Mouse (Mus musculus) c-Kit-negative CD71-positive TER-119-positive erythroid progenitor cells, embryonic 14.5 days (primary cell): ENCODE results near the gene Itga6.

Experiments used
- DNase-seq: peaks from one replicate; pipeline ENCODE4 v3.0.0-alpha.2; 2013; ENCODE audit warnings: low read depth, low spot score

The Itga6 gene

DNA sequence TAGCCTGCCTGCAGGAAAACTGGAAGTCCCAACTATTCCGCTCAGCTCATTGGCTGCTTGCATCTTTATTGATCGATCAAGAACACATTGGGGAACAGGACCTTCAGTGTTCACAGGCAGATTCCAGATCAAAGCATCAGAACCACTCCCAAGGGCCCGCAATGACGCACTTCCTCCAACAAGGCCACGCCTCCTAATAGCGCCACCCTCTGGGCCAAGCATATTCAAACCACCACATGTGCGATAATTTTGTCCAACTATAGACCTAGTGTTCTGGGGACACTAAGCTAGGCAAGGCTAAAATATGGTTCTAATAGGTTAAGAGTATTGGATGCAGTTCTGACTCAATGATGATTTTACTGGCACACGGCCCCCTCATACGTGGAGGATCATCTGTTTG is 15.7 kb downstream of the Itga6 start:
- DNase-seq, result no peak

DNA sequence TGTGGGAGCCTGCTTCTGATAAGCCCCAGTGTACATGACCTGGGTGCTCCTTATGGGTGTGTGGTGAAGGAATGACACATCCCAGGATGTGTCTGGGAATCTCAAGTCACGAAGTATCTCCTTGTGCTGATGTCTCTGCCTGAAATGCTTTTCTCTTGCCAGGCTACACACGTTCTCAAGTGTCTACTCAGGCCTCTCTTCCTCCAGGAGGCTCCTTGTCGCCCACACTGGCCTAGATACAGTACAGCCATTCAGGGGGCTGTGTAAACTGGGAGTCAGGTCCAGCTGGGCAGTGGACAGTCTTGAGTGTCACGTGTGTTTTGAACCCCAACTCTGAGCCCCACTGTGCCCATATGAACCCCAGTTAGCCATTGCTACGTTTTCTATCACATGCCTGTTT is 19.1 kb downstream of the Itga6 start:
- DNase-seq, result no peak

DNA sequence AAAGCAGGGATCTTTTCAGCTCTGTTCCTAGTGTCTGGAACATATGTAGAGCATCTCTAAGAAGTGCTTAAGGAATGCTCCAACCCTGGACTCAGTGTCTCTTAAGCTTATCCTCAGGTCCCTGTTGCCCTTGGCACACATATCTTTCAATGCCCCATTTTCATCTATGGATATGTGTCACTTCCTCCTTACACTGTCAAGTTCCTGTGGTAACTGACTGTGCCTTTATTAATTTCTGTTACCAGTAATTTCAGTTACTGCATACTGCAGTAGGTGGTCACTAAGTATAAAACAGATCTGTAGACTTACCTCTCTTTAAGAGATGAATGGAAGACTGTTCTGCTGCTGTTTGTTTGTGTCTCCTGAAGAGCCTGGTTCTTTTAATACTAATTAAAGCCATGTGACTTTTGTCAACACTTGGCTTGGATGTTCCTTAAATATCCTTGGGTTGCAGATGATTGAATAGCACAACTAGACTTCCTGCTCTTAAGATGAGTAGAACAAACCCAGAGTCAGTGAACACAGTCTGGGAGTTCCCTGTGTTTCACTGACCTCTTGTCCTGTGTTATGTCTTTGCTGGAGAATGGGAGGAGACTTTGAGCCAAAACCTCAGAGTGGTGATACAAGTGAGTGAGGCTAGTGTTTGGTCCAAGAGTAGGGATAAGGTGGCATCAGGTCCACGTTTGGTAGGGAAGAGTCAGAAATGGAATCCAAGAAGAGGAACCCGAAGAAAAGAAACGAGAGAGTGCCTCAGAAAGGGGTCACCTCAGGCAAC is 19.7 kb downstream of the Itga6 start:
- no peak for DNase-seq

DNA sequence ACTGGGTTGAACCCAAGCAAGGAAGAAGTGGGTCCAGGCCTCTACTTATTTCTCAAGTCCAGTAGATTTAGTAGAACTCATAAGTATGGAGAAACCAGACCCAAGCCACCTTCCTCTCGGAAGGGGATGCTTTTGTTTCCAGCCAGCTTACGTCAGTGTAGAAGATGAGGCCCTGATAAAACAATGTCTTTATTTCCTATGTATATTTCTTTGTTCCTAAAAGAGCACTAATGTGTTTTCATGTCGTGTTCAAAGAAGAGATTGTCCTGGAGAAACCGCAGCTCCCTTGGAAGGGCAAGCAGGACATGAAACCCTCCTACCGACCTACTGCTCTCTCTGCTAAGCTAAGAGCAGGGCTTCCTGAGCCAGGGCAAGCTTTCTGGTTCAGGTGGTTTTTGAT is 20.6 kb downstream of the Itga6 start:
- no peak for DNase-seq

DNA sequence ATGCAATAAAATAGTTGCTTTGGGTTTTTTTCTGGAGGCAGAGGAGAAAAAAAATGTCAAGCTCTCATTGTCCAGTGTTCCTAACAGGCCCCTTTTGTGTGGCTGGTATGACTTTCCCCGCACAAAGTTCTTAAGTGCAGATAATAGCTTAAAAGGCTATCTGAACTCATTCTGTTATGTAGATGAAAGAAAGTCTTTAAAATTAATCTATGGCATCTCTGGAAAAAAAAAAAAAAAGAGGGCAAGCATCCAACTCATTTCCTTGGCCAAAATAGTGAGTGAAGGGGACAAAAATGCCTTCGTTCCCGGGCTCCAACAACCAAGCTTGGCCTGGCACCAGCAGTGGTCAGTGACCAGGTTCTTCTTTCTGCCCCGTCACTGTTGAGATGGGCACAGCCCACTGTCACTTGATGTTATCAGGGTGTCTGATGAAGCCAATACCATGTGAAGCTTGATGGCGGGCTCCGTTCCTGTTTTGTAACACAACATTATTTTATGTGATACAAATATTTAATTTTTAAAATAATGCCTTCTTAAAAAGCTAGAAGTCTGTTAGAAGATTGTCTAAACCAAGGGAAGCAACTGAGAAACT is 21.7 kb downstream of the Itga6 start:
- no peak for DNase-seq

DNA sequence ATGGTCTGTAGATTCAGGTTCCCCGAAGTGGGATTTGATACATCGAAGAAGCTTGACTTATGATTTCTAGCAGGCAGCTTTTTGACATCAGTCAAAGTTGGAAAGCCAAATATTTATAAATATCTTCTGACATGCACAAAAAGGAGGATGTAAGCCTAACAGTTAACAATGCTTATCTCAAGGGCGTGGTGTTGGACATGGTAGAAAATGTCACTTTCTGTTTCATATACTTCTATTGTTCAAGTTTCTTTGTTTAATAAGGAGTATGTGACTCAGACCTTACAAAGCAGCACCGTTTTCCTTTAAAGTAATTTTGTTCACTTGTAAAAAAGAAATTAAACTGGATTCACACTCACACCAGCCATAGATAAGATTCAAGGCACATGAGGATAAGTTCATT is 26.3 kb downstream of the Itga6 start:
- no peak for DNase-seq

DNA sequence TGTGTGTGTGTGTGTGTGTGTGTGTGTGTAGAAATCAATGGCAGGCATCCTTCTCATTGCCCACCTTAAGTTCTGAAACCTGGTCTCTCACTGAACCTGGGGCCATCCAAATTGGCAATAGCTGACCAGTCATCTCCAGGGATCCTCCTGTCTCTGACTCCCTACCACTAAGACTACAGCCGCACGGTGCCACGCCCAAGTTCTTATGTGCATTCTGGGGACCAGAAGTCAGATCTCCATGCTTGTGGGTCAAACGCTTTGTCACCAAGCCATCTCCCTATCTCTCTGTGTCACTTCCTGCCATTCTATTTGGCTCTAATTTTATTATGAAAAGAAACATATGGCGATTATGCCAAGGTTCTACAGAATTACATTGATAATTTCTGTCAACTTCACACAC is 28.3 kb downstream of the Itga6 start:
- no peak for DNase-seq

DNA sequence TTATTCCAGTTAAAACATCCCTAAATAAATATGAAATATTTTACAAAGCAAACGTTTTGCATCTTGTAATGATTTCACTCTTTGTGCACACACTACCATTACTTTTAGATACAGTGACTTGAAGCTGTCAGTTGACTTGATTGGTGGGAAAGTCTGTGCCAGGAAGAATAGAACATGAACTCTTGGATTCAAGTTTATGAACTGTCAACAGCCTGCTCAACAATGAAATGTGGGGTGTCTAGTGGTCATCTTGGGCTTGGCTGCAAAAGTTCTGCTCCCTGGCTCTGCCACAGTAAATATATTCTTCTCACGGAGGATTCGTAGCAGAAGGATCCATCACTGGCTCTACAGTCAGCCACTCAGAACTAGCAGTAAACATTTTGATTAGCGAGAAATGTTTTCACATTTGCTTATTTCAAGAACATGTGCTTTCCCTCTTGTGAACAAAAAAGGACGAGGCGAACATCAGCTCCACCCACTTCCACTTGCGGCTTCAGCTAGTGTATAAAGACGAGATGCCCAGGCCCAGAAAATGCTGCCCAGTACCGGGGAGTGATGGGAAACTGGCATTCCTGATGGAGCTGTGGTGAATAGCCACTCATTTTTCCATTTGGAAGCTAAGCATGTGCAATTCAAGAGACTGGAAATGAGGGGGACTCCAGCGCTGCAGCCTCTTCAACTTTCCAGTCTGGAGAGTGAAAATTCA is 29.0 kb downstream of the Itga6 start:
- no peak for DNase-seq

DNA sequence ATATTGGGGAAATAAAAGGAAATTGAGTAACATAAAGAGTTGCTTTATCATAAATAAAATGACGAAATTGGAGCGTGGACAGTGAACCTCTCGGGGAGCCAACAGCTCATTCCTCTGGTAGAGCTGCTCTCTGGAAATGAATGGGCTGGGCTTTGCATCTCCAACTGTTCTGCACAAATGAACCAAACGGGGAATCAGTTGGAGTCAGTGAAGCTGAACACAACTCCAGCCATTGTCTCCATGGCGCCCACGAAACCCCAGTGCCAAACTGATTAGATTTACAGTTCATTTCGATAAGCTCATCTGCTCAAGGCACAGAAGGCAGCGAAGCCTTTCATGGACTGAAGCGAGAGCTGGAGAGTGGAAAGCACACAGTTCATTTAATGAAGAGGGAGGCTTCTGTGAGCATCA is 29.8 kb downstream of the Itga6 start:
- no peak for DNase-seq

DNA sequence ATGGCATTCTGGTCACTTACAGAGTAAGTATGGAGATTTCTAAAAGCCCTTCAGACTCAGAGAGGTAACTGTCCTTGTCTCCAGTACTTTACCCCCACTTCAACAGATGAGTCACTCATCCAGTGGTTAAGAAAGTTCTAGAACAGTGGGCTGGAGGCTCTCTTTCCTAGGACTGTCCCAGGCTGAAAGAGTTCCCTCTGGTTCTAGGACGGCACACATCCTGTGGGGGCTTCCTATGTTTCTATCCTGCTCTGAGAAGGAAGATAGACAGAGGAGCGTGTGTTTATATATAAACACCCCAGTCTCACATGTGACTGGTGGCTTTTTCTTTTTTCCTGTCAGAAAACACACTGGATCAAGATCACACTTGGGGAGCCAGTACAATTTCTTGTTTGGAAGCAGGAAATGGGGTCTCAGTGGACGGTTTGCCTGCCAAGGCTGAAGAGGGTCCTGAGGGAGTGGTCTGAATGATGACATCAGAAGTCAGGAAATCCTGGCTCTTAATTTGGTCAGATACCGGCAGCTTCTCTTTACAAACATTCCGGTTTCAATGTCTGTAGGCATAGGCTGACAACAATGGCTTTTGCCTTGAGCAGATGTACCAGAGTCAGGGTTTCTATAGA is 34.0 kb downstream of the Itga6 start:
- DNase-seq, result no peak

DNA sequence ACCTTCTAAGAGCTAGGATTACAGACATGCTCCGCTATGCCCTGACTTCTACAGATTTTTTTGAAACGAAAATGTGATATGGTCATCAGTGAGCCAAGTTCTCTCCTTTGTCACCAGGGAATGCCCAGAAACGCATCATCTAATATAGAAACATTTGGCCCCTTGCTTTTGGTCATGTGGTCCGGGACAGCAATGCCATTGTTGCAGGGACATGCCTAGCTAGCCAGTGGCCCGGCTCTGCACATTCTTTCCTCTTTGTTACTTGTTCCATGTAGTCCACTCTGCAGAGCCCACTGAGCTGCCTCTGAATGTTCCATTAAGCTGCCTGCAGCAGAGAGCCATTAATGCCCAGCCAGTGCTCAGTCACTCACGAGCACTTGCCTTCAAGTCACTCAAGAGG is 34.6 kb downstream of the Itga6 start:
- no peak for DNase-seq

DNA sequence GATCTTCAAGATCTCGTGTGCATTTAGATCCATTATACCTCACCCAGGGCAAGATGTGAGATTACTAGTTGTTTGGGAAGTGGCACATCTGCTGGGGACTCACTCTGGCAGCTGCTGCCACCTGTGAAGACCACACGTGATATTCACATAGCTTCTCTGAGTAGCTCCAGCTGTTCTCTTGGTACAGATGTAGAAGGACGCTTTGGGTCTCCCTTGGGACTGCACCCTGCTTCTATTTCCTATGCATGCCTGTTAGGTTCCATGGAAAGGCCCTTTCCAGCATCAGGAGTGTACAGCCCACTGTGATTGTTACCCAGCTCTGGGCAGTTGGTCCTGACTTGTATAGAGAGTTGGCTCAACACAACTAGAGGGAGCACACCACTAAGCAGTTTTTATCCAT is 39.8 kb downstream of the Itga6 start:
- DNase-seq, result no peak

DNA sequence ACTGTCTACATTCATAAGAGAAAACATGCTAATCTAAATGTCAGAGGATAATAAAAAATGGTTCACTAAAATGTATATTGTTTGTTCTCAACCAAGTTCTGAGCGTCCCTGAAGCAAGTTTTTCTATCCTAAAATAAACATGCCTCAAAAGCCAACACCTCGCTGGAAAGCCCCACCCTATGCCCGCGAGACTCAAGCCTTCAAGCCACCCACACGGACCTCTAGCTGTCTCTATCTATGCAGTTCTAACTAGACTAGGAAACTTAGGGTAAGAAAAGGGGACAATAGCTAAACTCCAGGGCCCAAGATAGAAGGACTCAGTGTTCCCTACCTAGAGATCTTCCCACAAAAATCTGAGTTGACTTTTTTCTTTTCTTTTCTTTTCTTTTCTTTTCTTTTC is 40.6 kb downstream of the Itga6 start:
- DNase-seq, result no peak

DNA sequence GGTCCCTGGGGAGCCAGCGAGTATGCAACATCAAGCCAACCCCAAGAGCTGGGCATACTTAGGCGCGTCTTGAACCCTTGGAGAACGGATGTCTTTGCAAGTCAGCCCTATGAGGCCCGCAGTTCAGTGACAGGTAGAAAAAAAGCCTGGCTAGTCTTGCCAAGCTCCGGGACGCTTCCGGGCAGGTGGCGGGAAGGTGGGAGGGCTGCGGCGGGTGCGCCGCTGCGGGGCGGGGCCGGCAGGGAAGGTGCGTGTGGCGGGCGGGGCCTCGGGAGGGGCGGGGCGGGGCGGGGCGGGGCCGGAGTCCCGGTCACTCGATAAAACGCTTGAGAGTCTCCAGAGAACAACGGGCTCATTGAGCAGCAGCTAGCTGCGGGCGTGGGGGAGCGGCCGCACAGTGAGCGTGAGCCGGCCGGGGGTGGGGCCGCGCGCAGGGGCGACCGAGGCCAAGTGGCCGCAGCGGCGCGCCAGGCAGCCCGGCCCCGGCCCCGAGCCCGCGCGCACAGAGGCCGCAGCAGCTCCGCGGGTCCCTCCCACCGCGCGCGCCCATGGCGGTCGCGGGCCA is 41.3 kb downstream of the Itga6 start:
- DNase-seq, result peak; percentile 6

DNA sequence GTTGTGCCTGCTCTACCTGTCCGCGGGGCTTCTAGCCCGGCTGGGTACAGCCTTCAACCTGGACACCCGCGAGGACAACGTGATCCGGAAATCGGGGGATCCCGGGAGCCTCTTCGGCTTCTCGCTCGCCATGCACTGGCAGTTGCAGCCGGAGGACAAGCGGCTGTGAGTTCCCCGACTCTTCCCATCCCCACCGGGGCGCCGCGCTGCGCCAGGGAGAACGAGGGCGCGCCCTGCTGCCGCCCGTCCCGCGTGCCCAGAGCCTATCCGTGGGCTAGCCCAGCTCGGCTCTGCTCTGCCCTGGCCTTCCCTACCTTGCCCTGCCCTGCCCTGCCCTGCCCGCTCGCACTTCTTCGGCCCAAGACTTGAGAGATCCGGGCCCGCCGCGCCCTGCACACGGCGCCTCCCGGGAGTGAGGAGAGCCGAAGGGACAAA is 41.8 kb downstream of the Itga6 start:
- no peak for DNase-seq

DNA sequence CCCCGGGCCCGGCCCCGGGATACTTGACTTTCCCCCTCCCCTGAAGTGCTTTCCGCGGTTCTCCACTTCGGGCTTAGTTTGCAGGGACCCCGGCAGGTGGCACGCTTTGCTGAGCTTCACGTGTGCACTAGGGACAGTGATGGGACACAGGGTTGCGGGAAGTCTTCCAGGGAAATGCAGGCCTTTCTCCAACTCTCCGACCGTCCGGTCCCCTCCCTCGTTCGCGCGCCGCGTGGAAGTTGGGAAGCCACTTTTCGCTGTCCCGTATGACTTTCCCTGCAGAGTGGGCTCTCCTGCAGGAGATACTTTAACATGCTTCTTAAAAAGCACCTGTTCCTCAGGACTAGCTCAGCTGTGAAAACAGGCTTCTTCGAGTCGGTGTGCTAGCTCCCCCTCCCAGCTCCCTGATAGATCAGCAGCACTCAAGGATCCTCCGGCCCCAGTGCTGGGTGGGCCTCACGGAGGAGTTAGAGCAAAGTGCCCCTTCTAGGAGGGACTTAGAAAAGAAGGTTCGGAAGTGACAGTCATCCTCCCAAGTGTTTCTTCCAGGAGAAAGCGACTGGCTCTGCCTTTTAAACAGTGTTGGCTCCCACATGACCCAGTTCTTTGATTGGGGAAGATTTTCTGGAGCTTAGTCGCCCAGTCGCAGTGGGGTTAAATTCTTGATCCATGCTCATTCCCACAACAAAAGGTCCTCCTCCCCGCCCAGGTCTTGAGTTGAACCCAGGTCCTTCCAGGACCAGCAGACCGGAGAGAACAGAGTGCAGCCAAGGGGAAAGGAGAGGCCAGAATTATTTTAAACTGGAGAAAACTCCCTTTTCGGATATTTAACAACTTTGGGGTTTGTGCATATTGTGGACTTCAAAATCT is 42.4 kb downstream of the Itga6 start:
- no peak for DNase-seq

DNA sequence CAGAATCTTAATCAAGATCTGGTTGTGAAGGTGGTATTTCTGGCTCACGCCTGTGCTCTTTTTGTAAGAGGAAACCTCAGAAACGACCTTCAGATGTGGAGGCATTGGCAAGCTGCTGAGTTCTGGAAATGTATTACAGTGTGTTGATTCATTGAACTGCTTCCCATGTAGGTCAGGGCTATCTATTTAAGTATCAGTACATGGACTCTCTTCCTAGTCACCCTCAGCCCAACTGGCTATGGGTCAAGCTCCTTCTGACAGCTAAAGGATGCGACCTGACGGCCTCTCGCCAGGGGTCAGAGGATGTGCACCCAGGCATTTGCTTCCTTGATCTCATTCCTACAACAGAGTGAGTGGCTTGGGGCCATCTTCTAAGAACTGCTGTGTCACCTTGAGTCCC is 45.3 kb downstream of the Itga6 start:
- DNase-seq, result no peak

DNA sequence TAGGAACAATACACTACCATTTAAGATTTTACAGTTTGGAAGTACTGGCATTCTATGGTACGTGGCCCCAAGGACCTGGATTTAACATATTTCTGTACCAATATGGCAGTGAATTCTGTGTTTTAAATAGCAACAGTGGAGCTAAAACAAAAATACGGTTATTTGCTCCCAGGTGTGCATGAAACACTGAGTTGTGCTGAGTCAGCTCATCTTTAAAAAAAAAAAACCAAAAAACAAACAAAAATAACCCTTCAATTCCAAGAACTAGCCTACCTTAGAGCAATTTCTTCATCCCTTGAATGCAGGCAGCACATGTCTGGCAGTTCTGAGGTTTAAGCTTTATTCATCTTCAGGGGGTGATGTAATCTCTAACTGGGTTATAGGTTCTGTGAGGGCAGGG is 45.8 kb downstream of the Itga6 start:
- no peak for DNase-seq

DNA sequence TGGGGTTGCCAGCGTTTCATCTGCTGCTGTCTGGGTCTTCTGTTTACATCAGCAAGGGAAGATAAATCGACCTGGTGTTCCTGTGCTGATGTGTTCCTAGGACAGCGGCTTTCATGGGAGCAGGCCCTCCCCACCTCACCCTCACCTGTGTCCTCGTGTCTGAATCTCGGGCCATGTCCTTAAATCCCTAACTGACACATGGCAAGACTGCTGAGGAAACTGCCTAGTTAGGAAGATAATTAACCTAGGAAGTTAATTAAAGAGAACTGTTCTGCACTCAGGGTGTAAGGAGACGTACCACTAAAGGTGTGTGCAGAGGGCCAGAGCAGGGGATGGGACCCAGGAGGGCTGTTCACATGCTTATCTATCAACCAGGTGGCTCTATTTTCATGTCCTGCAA is 48.7 kb downstream of the Itga6 start:
- DNase-seq, result no peak

DNA sequence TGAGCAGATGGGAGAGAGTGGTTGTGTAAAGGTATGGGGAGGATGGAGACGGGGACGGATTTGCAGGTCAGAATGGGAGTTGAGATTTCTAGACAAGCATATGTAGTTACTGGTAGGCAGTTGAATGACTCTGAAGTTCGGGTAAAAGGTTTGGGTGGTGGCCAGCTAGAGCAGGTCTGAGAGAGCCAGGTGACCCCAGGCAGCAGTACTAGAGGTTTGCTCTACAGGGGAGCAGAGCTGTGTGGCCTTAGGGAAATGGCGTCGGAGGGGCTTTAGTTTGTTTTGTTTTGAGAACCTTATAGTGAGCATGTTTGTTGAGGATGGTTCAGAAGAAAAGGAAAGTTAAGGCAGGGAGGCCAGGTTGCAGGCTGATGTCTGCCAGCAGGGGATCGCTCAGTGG is 51.4 kb downstream of the Itga6 start:
- no peak for DNase-seq

DNA sequence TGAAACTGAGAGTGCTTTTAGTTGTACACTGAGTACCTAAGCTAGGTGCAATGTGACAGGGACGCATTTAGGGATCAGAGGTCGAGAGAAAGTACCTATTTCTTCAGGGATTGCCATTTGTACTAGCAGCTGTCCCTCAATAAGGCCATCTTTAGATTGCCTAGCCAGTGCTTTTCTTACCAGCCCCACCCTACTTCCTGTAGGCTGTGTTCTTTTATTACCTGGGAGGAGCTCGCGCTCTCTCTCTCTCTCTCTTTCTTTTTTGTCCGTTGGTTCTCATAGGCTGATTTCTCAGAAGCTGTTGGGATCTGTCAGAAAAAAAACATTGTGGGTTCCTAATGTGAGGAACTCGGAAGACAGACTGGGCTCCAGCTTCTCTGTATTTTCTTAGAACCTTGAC is 55.4 kb downstream of the Itga6 start:
- DNase-seq, result no peak
